Mouse (Mus musculus) forebrain, embryonic 15.5 days (tissue): ENCODE data around the gene Fut7. TPM values are rescaled to one million over a fixed set of nuclear protein-coding genes. Genes with fewer than 3 reads are reported as not detected.
A peak's percentile ranks its signal among the peaks of the same experiment; 100 is the strongest.

ENCODE experiments used
- ATAC-seq: fragments of 200-750 bp; cut with Nextera tagmentation; replicated peaks from 2 replicates; pipeline ENCODE4 v1.8.0; 2017; ENCODE audit warnings: mild to moderate bottlenecking, moderate TSS enrichment, moderate library complexity
- H3K27ac ChIP-seq: fragments of 300-500 bp; sonication (generic); replicated peaks from 2 replicates; pipeline ENCODE4 v1.5.1; 2015; ENCODE audit warnings: mild to moderate bottlenecking, inconsistent platforms
- H3K27me3 ChIP-seq: fragments of 300-500 bp; sonication (generic); 2 replicates; pipeline ENCODE4 v1.6.1; 2015; ENCODE audit warnings: inconsistent platforms
- H3K36me3 ChIP-seq: fragments of 300-500 bp; sonication (generic); 2 replicates; pipeline ENCODE4 v1.6.1; 2015; ENCODE audit warnings: mild to moderate bottlenecking, inconsistent platforms
- H3K4me1 ChIP-seq: fragments of 300-500 bp; sonication (generic); 2 replicates; pipeline ENCODE4 v1.6.1; 2015; ENCODE audit warnings: inconsistent platforms
- H3K4me2 ChIP-seq: fragments of 300-500 bp; sonication (generic); replicated peaks from 2 replicates; pipeline ENCODE4 v1.6.1; 2015; ENCODE audit warnings: mild to moderate bottlenecking, inconsistent platforms
- H3K4me3 ChIP-seq: fragments of 300-500 bp; sonication (generic); 2 replicates; pipeline ENCODE4 v1.5.1; 2015; ENCODE audit warnings: mild to moderate bottlenecking, inconsistent platforms
- H3K9ac ChIP-seq: fragments of 300-500 bp; sonication (generic); replicated peaks from 2 replicates; pipeline ENCODE4 v1.6.1; 2015; ENCODE audit warnings: mild to moderate bottlenecking, inconsistent platforms
- H3K9me3 ChIP-seq: fragments of 300-500 bp; sonication (generic); 2 replicates; pipeline ENCODE4 v1.6.1; 2016; ENCODE audit warnings: inconsistent platforms
- WGBS: fragments of 180-500 bp; shearing (Covaris S2); methylation state at CpG from one replicate; pipeline ENCODE4 v1.1.7; 2015; ENCODE audit warnings: mixed read lengths; 5-methylcytosine and 5-hydroxymethylcytosine counted together
- polyA plus RNA-seq: library from polyadenylated mRNA; unstranded; fragments of >200 nt; fragmentation: Nextera tagmentation; extraction: Ambion mirVana; gene quantifications from 2 replicates; pipeline ENCODE4 v1.2.1, GENCODE M21; 2015

Fut7 gene
- polyA plus RNA-seq, 1 experiment from 2014 or later = 0.20 TPM

DNA sequence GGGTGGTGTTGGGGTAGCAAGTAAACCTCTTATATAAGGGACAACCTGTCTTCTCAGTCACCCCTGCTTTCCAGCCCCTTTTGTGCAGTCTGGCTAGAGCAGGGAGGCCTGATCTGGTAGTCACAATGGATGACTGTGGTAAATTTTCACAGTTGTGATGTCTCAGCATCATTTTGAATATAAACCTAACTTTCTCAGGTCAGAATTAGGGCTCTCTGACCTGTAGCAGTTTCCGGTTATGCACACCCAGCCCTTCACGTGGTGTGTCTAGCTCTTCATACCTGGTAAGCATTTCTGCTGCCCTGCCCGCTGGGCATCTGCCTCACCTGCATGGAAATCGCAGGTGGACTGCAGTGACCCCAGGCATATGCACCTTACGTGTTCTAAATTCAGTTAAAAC, 4.2 kb downstream of the Fut7 start:
- no peak overlapping the region for H3K27ac ChIP-seq
- peaks cover 31% of the 10 kb centered on the region for H3K4me1 ChIP-seq
- H3K9ac ChIP-seq = no peak overlapping the region
- no peaks in the 10 kb centered on the region for H3K9me3 ChIP-seq
- peaks cover 2% of the 10 kb centered on the region; the same call in 1 of the 2 replicates for H3K27me3 ChIP-seq
- no peak overlapping the region for H3K4me3 ChIP-seq
- no peaks in the 10 kb centered on the region for H3K36me3 ChIP-seq
- no peak for ATAC-seq
- H3K4me2 ChIP-seq = no peak overlapping the region
- 92% methylated on average over 5 of the region's 5 CpGs for WGBS

DNA sequence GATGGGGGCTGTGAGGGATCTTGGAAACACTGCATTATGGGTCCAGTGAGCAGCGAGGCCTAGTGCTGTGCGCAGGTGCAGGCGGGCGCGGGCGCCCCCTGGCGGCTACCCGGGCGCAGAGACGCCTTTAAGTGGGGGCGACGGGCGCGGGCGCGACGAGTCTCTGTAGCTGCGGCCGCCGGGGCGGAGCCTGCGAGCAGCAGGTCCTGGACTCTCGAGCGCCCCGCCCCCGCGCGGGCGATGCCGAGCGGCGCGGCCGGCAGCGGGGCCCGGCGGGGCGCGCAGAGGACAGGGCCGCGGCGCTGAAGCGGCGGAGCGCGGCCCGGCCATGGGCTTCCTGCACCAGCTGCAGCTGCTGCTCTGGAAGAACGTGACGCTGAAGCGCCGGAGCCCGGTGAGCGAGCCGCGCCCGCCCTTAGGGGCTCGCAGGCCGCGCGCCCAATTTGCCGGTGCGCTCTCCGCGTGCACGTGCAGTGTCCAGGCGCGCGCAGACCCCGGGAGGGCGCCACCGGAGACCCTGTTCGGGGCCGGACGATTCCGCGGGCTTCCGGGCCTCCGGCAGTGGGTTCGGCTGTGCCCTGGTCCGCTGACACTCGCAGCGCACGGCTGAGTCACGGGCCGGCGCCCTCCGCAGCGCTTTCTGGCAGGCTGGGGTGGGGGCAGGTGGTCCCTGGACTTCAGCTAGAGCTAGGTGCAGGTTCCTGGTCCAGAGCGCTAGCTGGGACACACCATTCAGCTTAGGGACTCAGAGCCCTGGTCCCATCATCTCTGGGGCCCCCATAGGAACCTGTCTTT, 5.6 kb downstream of the Fut7 start, which contains the start of gene Abca2:
Abca2 (plus strand) TSS at position 262 of the 795 bp plus-strand sequence.
- ATAC-seq = peak; percentile 93
- Histone ChIP-seq H3K4me1 (peaks cover 31% of the 10 kb centered on the region), H3K4me3 (peak within 1 kb of the TSS; percentile 83), H3K9ac (peak within 1 kb of the TSS; percentile 73), H3K36me3 (peaks cover 5% of the 10 kb centered on the region; the same call in 1 of the 2 replicates), H3K4me2 (peak within 1 kb of the TSS; percentile 76), H3K27me3 (peaks cover 2% of the 10 kb centered on the region; the same call in 1 of the 2 replicates), H3K9me3 (no peaks in the 10 kb centered on the region), H3K27ac (peak within 1 kb of the TSS; percentile 80)
- WGBS = under 1% methylated on average over 85 of the region's 89 CpGs

DNA sequence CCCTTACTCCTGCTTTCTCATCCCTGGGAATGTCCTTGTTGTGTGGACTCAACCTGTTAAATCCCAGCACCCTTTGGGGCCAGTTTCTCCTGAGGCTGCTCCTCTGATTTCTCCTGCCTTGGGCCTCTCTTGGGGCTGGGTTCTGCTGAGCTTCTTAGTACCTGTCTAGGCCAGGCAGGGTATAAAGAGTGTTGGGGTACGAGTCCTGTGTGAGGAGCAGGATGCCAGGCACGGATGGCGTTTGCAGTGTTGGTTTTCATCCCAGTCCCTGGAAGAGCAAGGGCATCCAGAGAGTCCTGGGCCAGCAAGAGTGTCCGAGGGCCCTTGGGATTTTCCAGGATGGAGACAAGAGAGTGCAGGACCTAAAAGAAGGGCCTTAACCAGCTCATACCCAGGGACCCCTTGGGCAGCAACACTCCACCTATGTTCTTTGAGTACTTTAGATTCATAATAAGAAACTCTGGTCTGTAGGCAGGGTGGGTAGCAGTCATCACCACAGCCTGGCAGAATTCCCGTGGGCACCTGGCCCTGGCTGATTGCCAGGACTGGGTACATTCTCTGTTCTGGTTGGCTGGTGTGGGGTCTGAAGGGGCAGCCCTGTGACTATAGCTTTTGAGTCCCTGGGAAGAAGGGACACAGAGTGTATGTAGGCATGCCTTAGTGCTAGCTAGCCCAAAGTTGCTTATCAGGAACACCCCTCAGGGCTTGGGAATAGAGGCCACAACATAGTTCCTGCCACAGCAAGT, 6.5 kb downstream of the Fut7 start:
- Histone ChIP-seq H3K9me3 (no peaks in the 10 kb centered on the region), H3K27me3 (peaks cover 2% of the 10 kb centered on the region; the same call in 1 of the 2 replicates), H3K4me2 (peak overlapping the region; percentile 76), H3K9ac (peak overlapping the region; percentile 73), H3K4me3 (peak overlapping the region; percentile 83), H3K36me3 (peaks cover 8% of the 10 kb centered on the region; the same call in 1 of the 2 replicates), H3K4me1 (peaks cover 31% of the 10 kb centered on the region), H3K27ac (no peak overlapping the region)
- WGBS = 63% methylated on average over 5 of the region's 5 CpGs
- ATAC-seq = no peak

DNA sequence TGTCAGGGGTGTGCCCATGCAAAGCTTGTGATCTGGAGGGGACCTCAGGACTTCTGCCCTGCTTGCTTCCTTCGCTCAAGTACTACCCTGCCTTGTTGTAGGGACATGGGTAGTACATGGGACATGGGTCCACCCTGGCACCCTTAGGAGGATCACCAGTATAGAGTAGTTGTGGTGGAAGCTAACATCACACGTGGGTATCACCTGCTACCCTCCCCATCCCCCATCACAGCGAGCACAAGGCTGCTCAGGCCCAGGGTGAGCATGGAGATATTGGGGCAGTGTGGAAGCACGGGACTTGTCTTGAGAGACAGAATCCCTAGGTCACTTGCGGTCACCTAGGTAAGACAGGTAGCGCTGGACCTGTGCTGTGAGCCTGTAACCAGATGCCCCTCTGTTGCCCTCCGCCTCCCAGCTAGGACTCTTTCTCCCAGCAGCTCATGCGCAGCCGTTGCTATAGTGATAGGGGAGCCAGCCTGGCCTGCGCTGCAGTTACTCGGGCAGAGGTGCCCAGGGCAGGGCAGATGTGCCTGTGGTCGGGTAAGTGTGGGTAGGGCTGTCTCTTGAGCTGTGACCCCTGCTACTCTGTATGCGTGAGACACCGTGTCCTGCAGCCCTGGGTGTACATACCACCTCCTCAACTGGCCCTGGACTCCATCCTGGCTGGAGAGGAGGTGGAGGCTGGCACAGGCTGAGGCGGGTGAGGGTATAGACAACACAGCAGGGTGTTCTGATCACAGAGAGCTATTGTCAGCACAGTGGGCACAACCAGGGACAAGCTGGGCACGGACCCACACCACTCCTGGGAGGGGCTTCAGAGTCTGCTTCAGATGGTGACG, 7.5 kb downstream of the Fut7 start:
- no peak overlapping the region for H3K27ac ChIP-seq
- no peaks in the 10 kb centered on the region for H3K9me3 ChIP-seq
- H3K4me1 ChIP-seq = peaks cover 31% of the 10 kb centered on the region
- whole genome bisulfite sequencing = 59% methylated on average over 17 of the region's 17 CpGs
- no peak overlapping the region for H3K4me2 ChIP-seq
- no peak for ATAC-seq
- no peak overlapping the region for H3K9ac ChIP-seq
- peaks cover 2% of the 10 kb centered on the region; the same call in 1 of the 2 replicates for H3K27me3 ChIP-seq
- peaks cover 16% of the 10 kb centered on the region for H3K36me3 ChIP-seq
- no peak overlapping the region for H3K4me3 ChIP-seq

DNA sequence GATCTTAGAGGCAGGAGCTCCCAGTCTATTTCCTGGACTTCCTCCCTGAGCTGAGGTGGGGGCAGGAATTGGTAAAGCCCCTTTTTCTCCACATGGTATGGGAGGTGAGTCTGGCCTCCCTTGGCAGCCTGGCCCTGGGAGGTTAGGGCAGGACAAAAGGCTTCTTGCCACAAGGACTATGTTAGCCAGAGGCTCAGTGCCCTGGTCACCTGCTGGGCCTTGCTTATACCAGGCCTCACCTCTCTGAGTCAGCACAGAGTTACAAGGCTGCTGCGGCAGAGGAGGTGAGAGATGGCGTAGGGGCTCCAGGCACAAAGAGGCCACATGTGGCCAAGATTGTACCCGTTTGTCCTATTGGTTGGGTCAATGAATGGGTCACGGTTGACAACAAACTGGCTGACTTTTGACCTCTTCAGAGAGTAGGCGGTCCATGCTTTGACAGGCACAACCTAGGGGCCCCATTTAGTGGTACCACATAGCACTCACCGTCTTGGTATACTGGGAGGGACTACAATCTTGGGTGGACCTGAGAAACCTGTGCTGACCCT, 8.3 kb downstream of the Fut7 start:
- 75% methylated on average over 6 of the region's 6 CpGs for WGBS
- no peak for ATAC-seq
- Histone ChIP-seq H3K36me3 (peaks cover 17% of the 10 kb centered on the region), H3K4me1 (peaks cover 31% of the 10 kb centered on the region), H3K9me3 (no peaks in the 10 kb centered on the region), H3K27ac (no peak overlapping the region), H3K27me3 (peaks cover 2% of the 10 kb centered on the region; the same call in 1 of the 2 replicates), H3K9ac (no peak overlapping the region), H3K4me2 (no peak overlapping the region), H3K4me3 (no peak overlapping the region)

DNA sequence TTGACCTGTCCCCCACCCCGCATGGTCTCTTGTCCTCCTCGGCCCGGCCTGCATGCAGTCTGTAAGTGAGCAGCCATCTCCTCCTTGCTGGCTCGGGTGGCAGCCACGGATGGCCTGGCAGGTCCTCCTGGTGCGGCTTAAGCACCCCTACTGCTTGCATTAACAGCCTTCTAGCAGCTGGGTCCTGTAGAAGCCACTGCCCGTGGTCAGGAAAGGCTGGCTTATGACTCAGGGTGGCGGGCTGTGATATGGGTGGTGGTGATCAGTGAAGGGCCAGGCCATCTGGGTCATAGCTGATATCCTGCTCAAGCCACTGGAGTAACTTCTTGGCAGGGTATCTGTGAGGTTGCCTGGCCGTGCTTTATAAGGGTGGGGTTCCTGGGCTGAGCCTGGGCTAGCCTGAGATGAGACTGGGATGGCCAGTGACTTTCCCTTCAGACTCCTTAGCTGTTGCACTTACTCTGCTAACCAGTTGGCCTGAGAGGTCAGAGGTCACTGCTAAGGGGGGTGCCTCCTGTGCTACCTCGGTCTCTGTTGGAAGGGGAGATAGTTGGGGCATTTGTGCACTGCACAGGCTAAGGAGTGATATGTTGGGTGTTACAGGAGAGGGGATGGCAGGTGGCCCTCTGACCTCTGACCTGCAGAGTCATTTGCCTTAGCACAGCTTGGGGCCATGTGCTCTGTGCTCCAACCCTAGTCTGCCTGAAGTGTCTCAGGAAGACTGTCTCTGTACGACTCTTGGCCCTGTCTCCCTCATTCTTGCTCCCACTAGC, 9.4 kb downstream of the Fut7 start:
- peaks cover 2% of the 10 kb centered on the region; the same call in 1 of the 2 replicates for H3K27me3 ChIP-seq
- ATAC-seq = no peak
- no peak overlapping the region for H3K27ac ChIP-seq
- no peak overlapping the region for H3K4me3 ChIP-seq
- 88% methylated on average over 11 of the region's 11 CpGs for WGBS
- H3K9ac ChIP-seq = no peak overlapping the region
- H3K4me2 ChIP-seq = no peak overlapping the region
- H3K36me3 ChIP-seq = peaks cover 23% of the 10 kb centered on the region
- H3K4me1 ChIP-seq = peaks cover 31% of the 10 kb centered on the region
- no peaks in the 10 kb centered on the region for H3K9me3 ChIP-seq

DNA sequence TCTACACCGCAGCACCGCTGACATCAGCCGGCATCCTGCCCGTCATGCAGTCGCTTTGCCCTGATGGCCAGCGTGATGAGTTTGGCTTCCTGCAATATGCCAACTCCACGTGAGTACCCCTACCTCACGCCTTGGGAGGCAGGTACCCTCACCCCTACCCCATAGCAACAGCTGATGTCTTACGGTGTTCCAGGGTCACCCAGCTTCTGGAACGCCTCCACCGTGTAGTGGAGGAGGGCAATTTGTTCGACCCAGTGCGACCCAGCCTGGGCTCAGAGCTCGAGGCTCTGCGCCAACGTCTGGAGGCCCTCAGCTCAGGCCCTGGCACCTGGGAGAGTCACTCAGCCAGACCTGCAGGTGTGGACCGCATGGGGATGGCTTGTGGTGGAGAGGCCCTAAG, 10.0 kb downstream of the Fut7 start:
- H3K27me3 ChIP-seq = peaks cover 2% of the 10 kb centered on the region; the same call in 1 of the 2 replicates
- no peak for ATAC-seq
- no peak overlapping the region for H3K4me3 ChIP-seq
- peaks cover 29% of the 10 kb centered on the region for H3K36me3 ChIP-seq
- H3K9me3 ChIP-seq = no peaks in the 10 kb centered on the region
- 93% methylated on average over 17 of the region's 17 CpGs for WGBS
- H3K4me1 ChIP-seq = peaks cover 26% of the 10 kb centered on the region
- H3K4me2 ChIP-seq = no peak overlapping the region
- H3K9ac ChIP-seq = no peak overlapping the region
- H3K27ac ChIP-seq = no peak overlapping the region

DNA sequence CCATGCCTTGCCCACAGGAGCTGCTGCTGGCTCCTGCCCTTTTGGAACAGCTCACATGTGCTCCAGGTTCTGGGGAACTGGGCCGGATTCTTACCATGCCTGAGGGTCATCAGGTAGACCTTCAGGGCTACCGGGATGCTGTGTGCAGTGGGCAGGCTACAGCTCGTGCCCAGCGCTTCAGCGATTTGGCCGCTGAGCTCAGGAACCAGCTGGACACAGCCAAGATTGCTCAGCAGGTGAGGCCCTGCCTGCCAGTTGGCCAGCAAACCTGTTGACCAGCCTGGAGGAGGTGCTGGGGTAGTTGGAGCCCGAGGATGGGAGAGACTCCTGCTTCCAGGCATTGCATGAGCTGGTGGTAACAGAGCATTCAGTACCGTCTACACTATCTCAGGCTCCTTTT, 11.2 kb downstream of the Fut7 start:
- H3K9me3 ChIP-seq = no peaks in the 10 kb centered on the region
- H3K27ac ChIP-seq = no peak overlapping the region
- H3K9ac ChIP-seq = no peak overlapping the region
- peaks cover 21% of the 10 kb centered on the region for H3K4me1 ChIP-seq
- ATAC-seq = no peak
- 91% methylated on average over 8 of the region's 8 CpGs for WGBS
- no peak overlapping the region for H3K4me2 ChIP-seq
- no peak overlapping the region for H3K4me3 ChIP-seq
- H3K36me3 ChIP-seq = peaks cover 41% of the 10 kb centered on the region
- H3K27me3 ChIP-seq = peaks cover 2% of the 10 kb centered on the region; the same call in 1 of the 2 replicates

DNA sequence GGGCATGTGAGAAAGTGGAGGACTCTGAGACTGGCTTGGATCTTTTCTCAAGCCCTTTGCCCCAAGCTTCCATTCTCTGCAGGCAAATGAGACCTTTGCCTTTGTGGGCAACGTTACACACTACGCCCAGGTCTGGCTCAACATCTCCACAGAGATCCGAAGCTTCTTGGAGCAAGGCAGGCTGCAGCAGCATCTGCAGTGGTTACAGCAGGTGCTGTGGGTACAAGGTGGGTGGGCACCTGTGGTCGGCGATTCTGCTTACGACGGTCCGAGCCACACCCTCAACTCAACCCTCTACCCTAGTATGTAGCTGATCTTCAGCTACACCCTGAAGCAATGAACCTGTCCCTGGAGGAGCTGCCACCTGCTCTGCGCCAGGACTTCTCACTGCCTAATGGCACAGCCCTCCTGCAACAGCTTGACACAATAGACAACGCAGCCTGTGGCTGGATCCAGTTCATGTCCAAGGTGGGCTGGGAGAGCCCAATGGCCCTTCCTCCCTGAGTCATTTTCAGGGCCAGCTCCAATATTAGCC, 13.3 kb downstream of the Fut7 start:
- Histone ChIP-seq H3K4me1 (peaks cover under 1% of the 10 kb centered on the region; the same call in 1 of the 2 replicates), H3K4me3 (no peak overlapping the region), H3K27ac (no peak overlapping the region), H3K27me3 (no peaks in the 10 kb centered on the region), H3K36me3 (peaks cover 50% of the 10 kb centered on the region), H3K9me3 (no peaks in the 10 kb centered on the region), H3K4me2 (no peak overlapping the region), H3K9ac (no peak overlapping the region)
- whole genome bisulfite sequencing = 93% methylated on average over 10 of the region's 10 CpGs
- no peak for ATAC-seq

DNA sequence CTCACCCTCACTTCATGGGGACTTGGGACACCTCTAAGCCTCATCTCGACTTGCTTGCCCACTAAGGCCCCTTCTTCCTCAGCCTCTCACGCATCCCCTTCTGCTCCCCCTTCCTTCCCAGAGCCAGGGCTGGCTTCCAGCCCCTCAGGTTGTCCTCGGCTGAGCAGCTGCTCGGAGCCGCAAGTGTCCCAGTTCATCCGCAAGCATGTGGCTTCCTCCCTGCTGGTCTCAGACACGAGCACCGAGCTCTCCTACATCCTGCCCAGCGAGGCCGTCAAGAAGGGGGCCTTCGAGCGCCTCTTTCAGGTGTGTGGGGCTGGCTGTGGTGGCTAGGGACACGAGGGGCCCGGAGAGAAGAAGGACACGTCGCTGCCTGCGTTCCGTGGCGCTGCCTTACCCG, 18.0 kb downstream of the Fut7 start:
- H3K27me3 ChIP-seq = no peaks in the 10 kb centered on the region
- no peak overlapping the region for H3K4me3 ChIP-seq
- H3K9ac ChIP-seq = no peak overlapping the region
- no peaks in the 10 kb centered on the region for H3K4me1 ChIP-seq
- no peaks in the 10 kb centered on the region for H3K9me3 ChIP-seq
- H3K27ac ChIP-seq = no peak overlapping the region
- peaks cover 77% of the 10 kb centered on the region for H3K36me3 ChIP-seq
- no peak for ATAC-seq
- no peak overlapping the region for H3K4me2 ChIP-seq
- WGBS = 89% methylated on average over 20 of the region's 20 CpGs

DNA sequence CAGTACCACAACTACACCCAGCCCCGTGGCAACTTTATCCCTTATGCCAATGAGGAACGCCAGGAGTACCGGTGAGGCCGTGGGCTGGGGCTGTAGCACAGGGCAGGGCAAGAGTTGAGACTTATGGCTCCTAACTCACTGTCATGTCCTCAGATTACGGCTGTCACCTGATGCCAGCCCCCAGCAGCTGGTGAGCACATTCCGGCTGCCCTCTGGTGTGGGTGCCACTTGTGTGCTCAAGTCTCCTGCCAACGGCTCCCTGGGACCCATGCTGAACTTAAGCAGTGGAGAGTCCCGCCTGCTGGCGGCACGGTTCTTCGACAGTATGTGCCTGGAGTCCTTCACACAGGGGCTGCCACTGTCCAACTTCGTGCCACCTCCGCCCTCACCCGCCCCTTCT, 19.6 kb downstream of the Fut7 start:
- 91% methylated on average over 14 of the region's 14 CpGs for WGBS
- H3K9ac ChIP-seq = no peak overlapping the region
- no peak overlapping the region for H3K4me3 ChIP-seq
- no peaks in the 10 kb centered on the region for H3K9me3 ChIP-seq
- no peaks in the 10 kb centered on the region for H3K4me1 ChIP-seq
- H3K36me3 ChIP-seq = peaks cover 82% of the 10 kb centered on the region
- no peak overlapping the region for H3K27ac ChIP-seq
- ATAC-seq = no peak
- H3K4me2 ChIP-seq = no peak overlapping the region
- H3K27me3 ChIP-seq = no peaks in the 10 kb centered on the region
